Mouse (Mus musculus) heart, adult 2 months (tissue): ENCODE measurements around the gene Krtap1-3.

Experiments used
- CTCF ChIP-seq: fragments of 200-600 bp; IDR thresholded peaks from 2 replicates; pipeline ENCODE4 v1.8.1; 2022; ENCODE audit warnings: antibody characterized with exemption, mild to moderate bottlenecking, moderate library complexity
- EP300 ChIP-seq: fragments of 200-500 bp; IDR thresholded peaks from 2 replicates; pipeline ENCODE4 v1.6.1; 2011; ENCODE audit warnings: low read depth, low read length, control low read depth; ENCODE audit not compliant: insufficient read depth
- POLR2A ChIP-seq: fragments of 200-500 bp; IDR thresholded peaks from 2 replicates; pipeline ENCODE4 v1.6.1; 2011; ENCODE audit warnings: mild to moderate bottlenecking, low read depth, low read length, control low read depth; ENCODE audit not compliant: insufficient read depth

- TF ChIP-seq CTCF (no peak), POLR2A (no peak), EP300 (no peak)
Observed at GRCm38 (mm10) chr11:99640926-99641325, 49.8 kb upstream of the Krtap1-3 start.
